Mouse (Mus musculus) stomach, adult 2 months (tissue): ENCODE measurements around the gene Dus2. TPM values are rescaled to one million over a fixed set of nuclear protein-coding genes. Genes with fewer than 3 reads are reported as not detected.

ENCODE experiments used
- polyA plus RNA-seq: library from polyadenylated mRNA; depleted of rRNA; stranded (reverse); fragments of >200 nt; gene quantifications from 2 replicates; pipeline ENCODE4 v1.2.3, GENCODE M21; 2012; rRNA removed

Dus2 gene
- polyA plus RNA-seq = 1.2 and 2.2 TPM in 2 replicates

GRCm38 (mm10) chr8:105990856-105991387 lies at the start of gene Dus2:
Dus2 (plus strand) TSS chr8:105991337.

GRCm38 (mm10) chr8:105943321-105943739 lies 47.8 kb upstream of the Dus2 start, which contains the start of gene Lcat:
Lcat (minus strand) TSS chr8:105943382.

GRCm38 (mm10) chr8:105965905-105966341 lies 25.2 kb upstream of the Dus2 start, which contains the start of gene Slc12a4:
Slc12a4 (minus strand) TSS chr8:105966097.

GRCm38 (mm10) chr8:105979325-105979724 lies 11.8 kb upstream of the Dus2 start, which contains the start of gene Dpep3:
Dpep3 (minus strand) TSS chr8:105979429.

GRCm38 (mm10) chr8:106005875-106006274 lies 14.7 kb downstream of the Dus2 start, which contains the start of gene Dpep2nb:
Dpep2nb (minus strand) TSS chr8:106005975.

GRCm38 (mm10) chr8:106011643-106011986 lies 20.5 kb downstream of the Dus2 start, which contains the start of gene Ddx28:
Ddx28 (minus strand) TSS chr8:106011882.

GRCm38 (mm10) chr8:106058731-106059612 lies 67.8 kb downstream of the Dus2 start, which contains the start of gene Nfatc3:
Nfatc3 (plus strand) TSS chr8:106058840.

Other genes starting within 250 kb of the Dus2 start
- gene Gfod2, start 232.7 kb upstream of the Dus2 start, polyA plus RNA-seq = 5.3 and 5.6 TPM in 2 replicates
- gene Ranbp10, start 164.0 kb upstream of the Dus2 start, polyA plus RNA-seq = 10.5 and 10.6 TPM in 2 replicates
- not detected in 2 replicates for gene Tsnaxip1, start 163.6 kb upstream of the Dus2 start, polyA plus RNA-seq
- gene Cenpt, start 138.1 kb upstream of the Dus2 start, polyA plus RNA-seq = 6.6 and 6.7 TPM in 2 replicates
- gene Thap11, start 136.2 kb upstream of the Dus2 start, polyA plus RNA-seq = 26.9 and 36.7 TPM in 2 replicates
- 2.5 and 9.7 TPM in 2 replicates for gene Nutf2, start 130.8 kb upstream of the Dus2 start, polyA plus RNA-seq
- gene Edc4, start 110.5 kb upstream of the Dus2 start, polyA plus RNA-seq = 29.6 and 40.6 TPM in 2 replicates
- 1.5 and 2.0 TPM in 2 replicates for gene Nrn1l, start 97.8 kb upstream of the Dus2 start, polyA plus RNA-seq
- gene Pskh1, start 90.9 kb upstream of the Dus2 start, polyA plus RNA-seq = 13.3 and 13.9 TPM in 2 replicates
- 0.86 and 1.3 TPM in 2 replicates for gene Ctrl, start 57.5 kb upstream of the Dus2 start, polyA plus RNA-seq
- 56.1 and 73.9 TPM in 2 replicates for gene Psmb10, start 52.9 kb upstream of the Dus2 start, polyA plus RNA-seq
- 1.1 and 1.5 TPM in 2 replicates for gene Lcat, start 48.0 kb upstream of the Dus2 start, polyA plus RNA-seq
- gene Slc12a4, start 25.2 kb upstream of the Dus2 start, polyA plus RNA-seq = 11.7 and 12.5 TPM in 2 replicates
- gene Dpep3, start 11.9 kb upstream of the Dus2 start, polyA plus RNA-seq = 0.08 TPM in 1 of 2 replicates, not detected in the other
- gene Dpep2nb, start 14.6 kb downstream of the Dus2 start, polyA plus RNA-seq = not detected in 2 replicates
- gene Ddx28, start 20.5 kb downstream of the Dus2 start, polyA plus RNA-seq = 3.3 and 4.3 TPM in 2 replicates
- 3.7 and 5.8 TPM in 2 replicates for gene Nfatc3, start 67.5 kb downstream of the Dus2 start, polyA plus RNA-seq
- gene Esrp2, start 145.6 kb downstream of the Dus2 start, polyA plus RNA-seq = 50.7 and 61.8 TPM in 2 replicates
- gene Pla2g15, start 159.1 kb downstream of the Dus2 start, polyA plus RNA-seq = 3.4 and 3.8 TPM in 2 replicates
- gene Slc7a6, start 177.5 kb downstream of the Dus2 start, polyA plus RNA-seq = 3.8 and 7.7 TPM in 2 replicates
- gene Slc7a6os, start 219.6 kb downstream of the Dus2 start, polyA plus RNA-seq = 5.6 and 10.4 TPM in 2 replicates
- 8.9 and 9.4 TPM in 2 replicates for gene Prmt7, start 219.6 kb downstream of the Dus2 start, polyA plus RNA-seq